ENCODE assay signal across 11 mouse cellular contexts in genomic region chr1:162813143-162813835, GRCm38 (mm10). TPM values are rescaled to one million over a fixed set of nuclear protein-coding genes. Genes with fewer than 3 reads are reported as not detected.
DNase-seq lines count a peak whose midpoint lies in the region; ATAC-seq and TF ChIP-seq lines count a peak whose summit lies in the region.
"Had no signal": no experiment of that assay in that cellular context is flagged by ENCODE, and none has a peak within 500 bp of the region (broad histone marks: within the 10 kb centered on the region; RNA-seq: fewer than 3 reads in every experiment).

No protein-coding gene starts in this region.

- H3K4me2 ChIP-seq in heart, postnatal 0 days (ENCODE audit: low read depth, low read length): peak overlapping the region; percentile 44
- peak overlapping the region; percentile 26; the same call in 1 of the 2 replicates for H3K4me2 ChIP-seq in lung, embryonic 15.5 days
- H3K4me2 ChIP-seq in intestine, embryonic 16.5 days (ENCODE audit: low read depth, low read length): peak overlapping the region; percentile 36; the same call in 1 of the 2 replicates
- H3K4me2 ChIP-seq in stomach, embryonic 16.5 days (ENCODE audit: low read depth, low read length): 0 out of 2 replicates have a peak overlapping the region, but pooled peaks have one; percentile 4
- H3K4me2 ChIP-seq: limb, embryonic 15.5 days had no signal

- DNase-seq in heart, postnatal 0 days (ENCODE audit: low spot score): no peak
- no peak for DNase-seq in heart, adult 2 months
- DNase-seq in lung, postnatal 10 days: no peak
- DNase-seq in T-cell, adult 2 months (ENCODE audit: low spot score): no peak
- DNase-seq: cerebellum, adult 11-12 months; layer of hippocampus, postnatal 36 days had no signal

- H3K4me1 ChIP-seq in heart, postnatal 0 days (ENCODE audit: control insufficient read depth, insufficient read depth): no peaks in the 10 kb centered on the region
- no peaks in the 10 kb centered on the region for H3K4me1 ChIP-seq in heart, adult 2 months (ENCODE audit: control insufficient read depth, insufficient read depth, low read length)
- no peaks in the 10 kb centered on the region for H3K4me1 ChIP-seq in lung, embryonic 15.5 days
- H3K4me1 ChIP-seq in intestine, embryonic 16.5 days (ENCODE audit: control insufficient read depth, insufficient read depth, low read length): peaks cover 7% of the 10 kb centered on the region; the same call in 1 of the 2 replicates
- H3K4me1 ChIP-seq in stomach, embryonic 16.5 days (ENCODE audit: control insufficient read depth, insufficient read depth, low read length): no peaks in the 10 kb centered on the region
- H3K4me1 ChIP-seq: limb, embryonic 15.5 days had no signal

- no peak overlapping the region for H3K9ac ChIP-seq in heart, postnatal 0 days (replicated peaks; ENCODE audit: low read depth, low read length)
- H3K9ac ChIP-seq in heart, adult 2 months (ENCODE audit: low read depth, low read length): no peak overlapping the region
- H3K9ac ChIP-seq in lung, embryonic 15.5 days: no peak overlapping the region
- no peak overlapping the region for H3K9ac ChIP-seq in intestine, embryonic 16.5 days (ENCODE audit: low read depth, low read length)
- H3K9ac ChIP-seq in stomach, embryonic 16.5 days (ENCODE audit: low read length): no peak overlapping the region
- H3K9ac ChIP-seq: limb, embryonic 15.5 days had no signal

- no peak for ATAC-seq in heart, postnatal 0 days (ENCODE audit: insufficient read depth, low read depth)
- ATAC-seq in lung, embryonic 15.5 days (ENCODE audit: borderline replicate concordance, extremely low read depth, low FRiP score, low TSS enrichment): no peak
- ATAC-seq in intestine, embryonic 16.5 days: peak; percentile 63
- ATAC-seq in stomach, embryonic 16.5 days (ENCODE audit: insufficient read depth, low FRiP score): no peak

- no peaks in the 10 kb centered on the region for H3K79me2 ChIP-seq in heart, adult 2 months (replicated peaks; ENCODE audit: control insufficient read depth, insufficient read depth, low read length)

- TF ChIP-seq CTCF in heart, postnatal 0 days (IDR thresholded peaks at IDR 0.05; ENCODE audit: low read depth): no peak
- TF ChIP-seq CTCF in heart, adult 2 months (IDR thresholded peaks at IDR 0.05): no peak

- 76% methylated on average over 9 of the region's 9 CpGs for WGBS in heart, postnatal 0 days
- WGBS in heart, adult 2 months: 75% methylated on average over 9 of the region's 9 CpGs
- WGBS in lung, embryonic 15.5 days: 81% methylated on average over 9 of the region's 9 CpGs
- WGBS in intestine, embryonic 16.5 days: 73% methylated on average over 9 of the region's 9 CpGs
- WGBS in stomach, embryonic 16.5 days: 80% methylated on average over 9 of the region's 9 CpGs

- H3K4me3 ChIP-seq in heart, postnatal 0 days (ENCODE audit: low read depth, low read length): no peak overlapping the region; the same call in 1 of the 2 replicates
- no peak overlapping the region for H3K4me3 ChIP-seq in heart, adult 2 months
- H3K4me3 ChIP-seq in lung, embryonic 15.5 days: no peak overlapping the region
- peak overlapping the region; percentile 17; the same call in 1 of the 2 replicates for H3K4me3 ChIP-seq in intestine, embryonic 16.5 days (ENCODE audit: low read length)
- no peak overlapping the region for H3K4me3 ChIP-seq in stomach, embryonic 16.5 days (replicated peaks; ENCODE audit: low read length)
- H3K4me3 ChIP-seq: limb, embryonic 15.5 days had no signal

- TF ChIP-seq EP300 in heart, postnatal 0 days (IDR thresholded peaks at IDR 0.05; ENCODE audit: low read depth): no peak
- TF ChIP-seq EP300 in heart, adult 2 months (IDR thresholded peaks at IDR 0.05; ENCODE audit: insufficient read depth, low read depth, low read length): no peak

- H3K27ac ChIP-seq in heart, postnatal 0 days (ENCODE audit: low read depth): no peak overlapping the region
- no peak overlapping the region for H3K27ac ChIP-seq in heart, adult 2 months
- no peak overlapping the region for H3K27ac ChIP-seq in lung, embryonic 15.5 days
- peak overlapping the region; percentile 79 for H3K27ac ChIP-seq in intestine, embryonic 16.5 days (ENCODE audit: low read length)
- no peak overlapping the region for H3K27ac ChIP-seq in stomach, embryonic 16.5 days (ENCODE audit: low read length)
- H3K27ac ChIP-seq: limb, embryonic 15.5 days had no signal

- H3K27me3 ChIP-seq in heart, postnatal 0 days (ENCODE audit: control insufficient read depth, insufficient read depth, low read length): no peaks in the 10 kb centered on the region
- no peaks in the 10 kb centered on the region; the same call in 1 of the 2 replicates for H3K27me3 ChIP-seq in heart, adult 2 months (ENCODE audit: control insufficient read depth, insufficient read depth, low read length)
- no peaks in the 10 kb centered on the region for H3K27me3 ChIP-seq in lung, embryonic 15.5 days
- H3K27me3 ChIP-seq in intestine, embryonic 16.5 days (replicated peaks; ENCODE audit: control insufficient read depth, insufficient read depth, low read length): no peaks in the 10 kb centered on the region
- H3K27me3 ChIP-seq in stomach, embryonic 16.5 days (ENCODE audit: control insufficient read depth, insufficient read depth, low read length): no peaks in the 10 kb centered on the region
- H3K27me3 ChIP-seq: limb, embryonic 15.5 days had no signal

- no peaks in the 10 kb centered on the region for H3K36me3 ChIP-seq in heart, postnatal 0 days (replicated peaks; ENCODE audit: control insufficient read depth, insufficient read depth, low read length)
- H3K36me3 ChIP-seq in heart, adult 2 months (ENCODE audit: control insufficient read depth, insufficient read depth, low read length): no peaks in the 10 kb centered on the region
- H3K36me3 ChIP-seq in lung, embryonic 15.5 days: no peaks in the 10 kb centered on the region
- H3K36me3 ChIP-seq in intestine, embryonic 16.5 days (ENCODE audit: control insufficient read depth, insufficient read depth, low read length): no peaks in the 10 kb centered on the region
- H3K36me3 ChIP-seq in stomach, embryonic 16.5 days (ENCODE audit: control insufficient read depth, insufficient read depth, low read length): no peaks in the 10 kb centered on the region
- H3K36me3 ChIP-seq: limb, embryonic 15.5 days had no signal

- intact Hi-C loops in heart, adult 2 months (cut with DNase I): loop anchor here (5.0 kb wide), 2 partner anchors 84 to 259 kb away; partner anchors contain the start of gene Fmo2

- H3K9me3 ChIP-seq in heart, postnatal 0 days (replicated peaks; ENCODE audit: control insufficient read depth, low read length): no peaks in the 10 kb centered on the region
- H3K9me3 ChIP-seq in lung, embryonic 15.5 days: no peaks in the 10 kb centered on the region
- H3K9me3 ChIP-seq in intestine, embryonic 16.5 days (ENCODE audit: control insufficient read depth, low read length): no peaks in the 10 kb centered on the region
- no peaks in the 10 kb centered on the region for H3K9me3 ChIP-seq in stomach, embryonic 16.5 days (replicated peaks; ENCODE audit: control insufficient read depth, low read length)
- H3K9me3 ChIP-seq: limb, embryonic 15.5 days had no signal

- no peak for TF ChIP-seq POLR2A in heart, adult 2 months (IDR thresholded peaks at IDR 0.05; ENCODE audit: insufficient read depth, low read depth, low read length)

RNA-seq across cellular contexts. Expression of gene Fmo4, which starts 0.5 kb away (rescaled TPM):
- total RNA-seq in heart, postnatal 0 days (2014; rRNA removed; ENCODE audit: low replicate concordance): 1.3 and 3.1 TPM in 2 replicates
- polyA plus RNA-seq in heart, postnatal 0 days (2015; fragmentation: Nextera tagmentation; extraction: Ambion mirVana): 0.20 and 0.32 TPM in 2 replicates
- under 1 TPM in 1 of 2 experiments, not detected in 1; 0.08 TPM for total RNA-seq in heart, adult 2 months (2021)
- 0.20 and 0.23 TPM in 2 replicates for polyA plus RNA-seq in heart, adult 2 months (2012; rRNA removed)
- polyA plus RNA-seq in lung, embryonic 15.5 days (2015; fragmentation: Nextera tagmentation; extraction: Ambion mirVana): 1.5 and 1.8 TPM in 2 replicates
- polyA plus RNA-seq in intestine, embryonic 16.5 days (2015; fragmentation: Nextera tagmentation; extraction: Ambion mirVana): 11.7 and 13.0 TPM in 2 replicates
- polyA plus RNA-seq in stomach, embryonic 16.5 days (2015; fragmentation: Nextera tagmentation; extraction: Ambion mirVana): 1.3 and 1.7 TPM in 2 replicates
- total RNA-seq: layer of hippocampus, postnatal 36 days; megakaryocyte-erythroid progenitor cell, adult 5-6 weeks had no signal

RNA-seq across cellular contexts. Expression of gene Fmo1, which starts 53.1 kb away (rescaled TPM):
- 18.6 and 37.3 TPM in 2 replicates for total RNA-seq in heart, postnatal 0 days (2014; rRNA removed; ENCODE audit: low replicate concordance)
- 12.8 and 17.0 TPM in 2 replicates for polyA plus RNA-seq in heart, postnatal 0 days (2015; fragmentation: Nextera tagmentation; extraction: Ambion mirVana)
- 10 to 100 TPM; 33.4 to 33.6 TPM for total RNA-seq in heart, adult 2 months (2021)
- 41.4 and 43.1 TPM in 2 replicates for polyA plus RNA-seq in heart, adult 2 months (2012; rRNA removed)
- 15.1 and 17.1 TPM in 2 replicates for polyA plus RNA-seq in lung, embryonic 15.5 days (2015; fragmentation: Nextera tagmentation; extraction: Ambion mirVana)
- 12.8 and 14.6 TPM in 2 replicates for polyA plus RNA-seq in intestine, embryonic 16.5 days (2015; fragmentation: Nextera tagmentation; extraction: Ambion mirVana)
- 23.2 and 29.0 TPM in 2 replicates for polyA plus RNA-seq in stomach, embryonic 16.5 days (2015; fragmentation: Nextera tagmentation; extraction: Ambion mirVana)
- total RNA-seq: megakaryocyte-erythroid progenitor cell, adult 5-6 weeks had no signal
